20 mouse cellular contexts compared by ENCODE assay signal in genomic region chr7:112102933-112103332, GRCm38 (mm10). TPM values are rescaled to one million over a fixed set of nuclear protein-coding genes. Genes with fewer than 3 reads are reported as not detected.
"Had no signal": no experiment of that assay in that cellular context is flagged by ENCODE, and none has a peak within 500 bp of the region (broad histone marks: within the 10 kb centered on the region; RNA-seq: fewer than 3 reads in every experiment).

No protein-coding gene starts in this region.

- H3K4me3 ChIP-seq: intestine, embryonic 15.5 days; kidney, embryonic 15.5 days; layer of hippocampus, adult 2 months; left cerebral cortex, adult 2 months; liver, embryonic 15.5 days; midbrain, embryonic 15.5 days; neural tube, embryonic 12.5 days; neural tube, embryonic 15.5 days had no signal

- ATAC-seq: intestine, embryonic 15.5 days; lung, postnatal 0 days; midbrain, embryonic 15.5 days had no signal

- H3K4me1 ChIP-seq: intestine, embryonic 15.5 days; kidney, embryonic 15.5 days; liver, embryonic 15.5 days; midbrain, embryonic 15.5 days; neural tube, embryonic 12.5 days; neural tube, embryonic 15.5 days had no signal

- H3K4me2 ChIP-seq: intestine, embryonic 15.5 days; kidney, embryonic 15.5 days; liver, embryonic 11.5 days; liver, embryonic 15.5 days; lung, embryonic 14.5 days; midbrain, embryonic 11.5 days; midbrain, embryonic 15.5 days; neural tube, embryonic 12.5 days; neural tube, embryonic 15.5 days had no signal

- H3K27me3 ChIP-seq: intestine, embryonic 15.5 days; kidney, embryonic 15.5 days; liver, embryonic 15.5 days; midbrain, embryonic 15.5 days; neural tube, embryonic 12.5 days; neural tube, embryonic 15.5 days had no signal

- H3K27ac ChIP-seq: intestine, embryonic 15.5 days; kidney, embryonic 15.5 days; layer of hippocampus, adult 2 months; left cerebral cortex, adult 2 months; liver, embryonic 15.5 days; midbrain, embryonic 15.5 days; neural tube, embryonic 12.5 days; neural tube, embryonic 15.5 days had no signal

- H3K9me3 ChIP-seq: intestine, embryonic 15.5 days; kidney, embryonic 15.5 days; liver, embryonic 15.5 days; midbrain, embryonic 15.5 days; neural tube, embryonic 12.5 days; neural tube, embryonic 15.5 days had no signal

- DNase-seq: kidney, adult 18-20 months; kidney, postnatal 25 days; layer of hippocampus, adult 9-11 months; lung, embryonic 14.5 days; right cerebral cortex, adult 18-20 months; right cerebral cortex, postnatal 14 days; spleen, adult 18-20 months; thymus, postnatal 25 days had no signal

- H3K9ac ChIP-seq: intestine, embryonic 15.5 days; kidney, embryonic 15.5 days; liver, embryonic 15.5 days; lung, embryonic 14.5 days; midbrain, embryonic 15.5 days; neural tube, embryonic 12.5 days; neural tube, embryonic 15.5 days had no signal

RNA-seq across cellular contexts. Expression of gene Dkk3, which starts 55.9 kb away (rescaled TPM):
- total RNA-seq: megakaryocyte-erythroid progenitor cell, adult 5-6 weeks had no signal
